Mouse (Mus musculus) right cerebral cortex, postnatal 4 days (tissue): ENCODE measurements around the gene Morc1.

Experiments
- DNase-seq: peaks from one replicate; pipeline ENCODE4 v3.0.0-alpha.2; 2022

Gene Morc1

GRCm38 (mm10) chr16:48431027-48431426 is at the start of gene Morc1:
Morc1 (plus strand) TSS chr16:48431237.
- no peak for DNase-seq

GRCm38 (mm10) chr16:48383582-48384257 is 47.3 kb upstream of the Morc1 start:
- no peak for DNase-seq

- no peak for DNase-seq
Observed at GRCm38 (mm10) chr16:48386982-48387381, 44.1 kb upstream of the Morc1 start.

- no peak for DNase-seq
Observed at GRCm38 (mm10) chr16:48395278-48395677, 35.8 kb upstream of the Morc1 start.

- no peak for DNase-seq
Observed at GRCm38 (mm10) chr16:48402963-48403362, 28.1 kb upstream of the Morc1 start.

- DNase-seq = no peak
Observed at GRCm38 (mm10) chr16:48403423-48403822, 27.6 kb upstream of the Morc1 start.

- no peak for DNase-seq
Observed at GRCm38 (mm10) chr16:48404009-48404408, 27.0 kb upstream of the Morc1 start.

- DNase-seq = no peak
Observed at GRCm38 (mm10) chr16:48405674-48406403, 25.2 kb upstream of the Morc1 start.

GRCm38 (mm10) chr16:48409580-48409979 is 21.5 kb upstream of the Morc1 start:
- no peak for DNase-seq

GRCm38 (mm10) chr16:48410125-48410524 is 20.9 kb upstream of the Morc1 start:
- DNase-seq = no peak

- DNase-seq = no peak
Observed at GRCm38 (mm10) chr16:48412246-48412645, 18.8 kb upstream of the Morc1 start, which contains the start of gene Gm5485. Gm5485 (minus strand) TSS chr16:48412416.

GRCm38 (mm10) chr16:48418557-48418956 is 12.5 kb upstream of the Morc1 start:
- no peak for DNase-seq

GRCm38 (mm10) chr16:48419035-48419434 is 12.0 kb upstream of the Morc1 start:
- DNase-seq = no peak

- no peak for DNase-seq
Observed at GRCm38 (mm10) chr16:48422501-48422900, 8.5 kb upstream of the Morc1 start.

- DNase-seq = no peak
Observed at GRCm38 (mm10) chr16:48424069-48424468, 7.0 kb upstream of the Morc1 start.

- DNase-seq = no peak
Observed at GRCm38 (mm10) chr16:48429427-48429826, 1.6 kb upstream of the Morc1 start.

- no peak for DNase-seq
Observed at GRCm38 (mm10) chr16:48435454-48435853, 4.4 kb downstream of the Morc1 start.

GRCm38 (mm10) chr16:48437476-48437875 is 6.4 kb downstream of the Morc1 start:
- DNase-seq = no peak

- no peak for DNase-seq
Observed at GRCm38 (mm10) chr16:48444589-48444988, 13.6 kb downstream of the Morc1 start.

- DNase-seq = no peak
Observed at GRCm38 (mm10) chr16:48446161-48446925, 15.3 kb downstream of the Morc1 start.

- DNase-seq = no peak
Observed at GRCm38 (mm10) chr16:48453264-48453663, 22.2 kb downstream of the Morc1 start.

GRCm38 (mm10) chr16:48473396-48473795 is 42.4 kb downstream of the Morc1 start:
- no peak for DNase-seq
